ENCODE assay signal across 8 mouse cellular contexts in genomic region chr8:84872309-84872965, GRCm38 (mm10). TPM values are rescaled to one million over a fixed set of nuclear protein-coding genes. Genes with fewer than 3 reads are reported as not detected.
DNase-seq lines count a peak whose midpoint lies in the region; ATAC-seq and TF ChIP-seq lines count a peak whose summit lies in the region.

No protein-coding gene starts in this region.

- intact Hi-C loops in left cerebral cortex, adult 2 months (cut with DNase I), result no loop called here
- intact Hi-C loops in left cerebral cortex, postnatal 36 days (cut with DNase I), result no loop called here
- intact Hi-C loops in left cerebral cortex, postnatal 14 days (cut with DNase I), result no loop called here

- no peak overlapping the region for H3K27ac ChIP-seq in left cerebral cortex, adult 2 months
- no peak overlapping the region for H3K27ac ChIP-seq in lung, embryonic 16.5 days (ENCODE audit: low read length)
- no peak overlapping the region for H3K27ac ChIP-seq in olfactory bulb, adult 2 months (ENCODE audit: insufficient read depth, low read depth, low read length)

- no peak for DNase-seq in left cerebral cortex, adult 2 months (ENCODE audit: extremely low spot score in 1 of 2, low spot score in 2 of 2)
- DNase-seq in left cerebral cortex, postnatal 36 days (ENCODE audit: low spot score in 2 of 2), result no peak
- peak; percentile 32 to 42 for DNase-seq in cerebellum, postnatal 25 days
- peak; percentile 29 to 38 for DNase-seq in kidney, adult 8-10 months
- DNase-seq in left cerebral cortex, postnatal 14 days (ENCODE audit: low spot score in 2 of 2), result no peak

- peak overlapping the region; percentile 99 for H3K4me2 ChIP-seq in lung, embryonic 16.5 days (ENCODE audit: low read depth, low read length)

- peak overlapping the region; percentile 46 for H3K4me3 ChIP-seq in left cerebral cortex, adult 2 months
- H3K4me3 ChIP-seq in lung, embryonic 16.5 days (ENCODE audit: low read length), result peak overlapping the region; percentile 57
- peak overlapping the region; percentile 51 for H3K4me3 ChIP-seq in olfactory bulb, adult 2 months (ENCODE audit: insufficient read depth, low read depth, low read length)

- no peak for TF ChIP-seq POLR2A in olfactory bulb, adult 2 months (IDR thresholded peaks at IDR 0.05; ENCODE audit: insufficient read depth, low read depth, low read length)

- TF ChIP-seq CTCF in left cerebral cortex, adult 2 months (IDR thresholded peaks at IDR 0.05), result no peak
- no peak for TF ChIP-seq CTCF in olfactory bulb, adult 2 months (IDR thresholded peaks at IDR 0.05; ENCODE audit: insufficient read depth, low read depth, low read length)

- 2% methylated on average over 48 of the region's 54 CpGs for WGBS in lung, embryonic 16.5 days
- WGBS in olfactory bulb, adult 2 months, result 6% methylated on average over 54 of the region's 54 CpGs

- H3K36me3 ChIP-seq in lung, embryonic 16.5 days (ENCODE audit: control insufficient read depth, insufficient read depth, low read length), result peaks cover 12% of the 10 kb centered on the region

- peak; percentile 34 for ATAC-seq in granulocyte monocyte progenitor cell, adult 5-6 weeks (replicated peaks; ENCODE audit: poor library complexity, severe bottlenecking)
- peak; percentile 65 for ATAC-seq in lung, embryonic 16.5 days (ENCODE audit: low read depth)

- H3K9ac ChIP-seq in lung, embryonic 16.5 days (ENCODE audit: low read length), result peak overlapping the region; percentile 75

- H3K4me1 ChIP-seq in lung, embryonic 16.5 days (replicated peaks; ENCODE audit: control insufficient read depth, insufficient read depth, low read length), result peaks cover 11% of the 10 kb centered on the region
- H3K4me1 ChIP-seq in olfactory bulb, adult 2 months (ENCODE audit: control insufficient read depth, insufficient read depth, low read length), result peaks cover 12% of the 10 kb centered on the region

- H3K27me3 ChIP-seq in lung, embryonic 16.5 days (ENCODE audit: control insufficient read depth, insufficient read depth, low read depth, low read length), result no peaks in the 10 kb centered on the region

- no peaks in the 10 kb centered on the region for H3K9me3 ChIP-seq in lung, embryonic 16.5 days (ENCODE audit: control insufficient read depth, low read length)

RNA-seq across cellular contexts. Expression of gene Syce2, which starts 0.5 kb away (rescaled TPM):
- total RNA-seq in left cerebral cortex, adult 2 months (2021), result 1 to 10 TPM; 7.8 to 8.0 TPM
- total RNA-seq in left cerebral cortex, postnatal 36 days (2021), result 1 to 10 TPM; 8.3 TPM
- total RNA-seq in granulocyte monocyte progenitor cell, adult 5-6 weeks (2014; fragmentation: Nextera tagmentation), result 172 and 176 TPM in 2 replicates
- 126 and 155 TPM in 2 replicates for total RNA-seq in granulocyte monocyte progenitor cell, adult 5-6 weeks (2017)
- polyA plus RNA-seq in lung, embryonic 16.5 days (2015; fragmentation: Nextera tagmentation; extraction: Ambion mirVana), result 58.7 and 59.6 TPM in 2 replicates
- polyA plus RNA-seq in olfactory bulb, adult 2 months (2012; ENCODE audit: insufficient read depth, insufficient read length, low replicate concordance, missing spikeins), result not detected in 2 replicates
- 10 to 100 TPM; 11.5 to 13.4 TPM for total RNA-seq in left cerebral cortex, postnatal 14 days (2021)

RNA-seq across cellular contexts. Expression of gene Farsa, which starts 15.6 kb away (rescaled TPM):
- 10 to 100 TPM; 49.8 to 50.1 TPM for total RNA-seq in left cerebral cortex, adult 2 months (2021)
- total RNA-seq in left cerebral cortex, postnatal 36 days (2021), result 10 to 100 TPM; 46.2 to 47.8 TPM
- total RNA-seq in granulocyte monocyte progenitor cell, adult 5-6 weeks (2014; fragmentation: Nextera tagmentation), result 90.9 TPM in 2 replicates
- total RNA-seq in granulocyte monocyte progenitor cell, adult 5-6 weeks (2017), result 187 and 190 TPM in 2 replicates
- polyA plus RNA-seq in lung, embryonic 16.5 days (2015; fragmentation: Nextera tagmentation; extraction: Ambion mirVana), result 90.1 and 93.3 TPM in 2 replicates
- not detected in 2 replicates for polyA plus RNA-seq in olfactory bulb, adult 2 months (2012; ENCODE audit: insufficient read depth, insufficient read length, low replicate concordance, missing spikeins)
- total RNA-seq in left cerebral cortex, postnatal 14 days (2021), result 10 to 100 TPM; 50.1 to 51.6 TPM

RNA-seq across cellular contexts. Expression of gene Gcdh, which starts 21.3 kb away (rescaled TPM):
- total RNA-seq in left cerebral cortex, adult 2 months (2021), result 10 to 100 TPM; 35.6 to 44.1 TPM
- total RNA-seq in left cerebral cortex, postnatal 36 days (2021), result 10 to 100 TPM; 29.6 to 42.4 TPM
- total RNA-seq in granulocyte monocyte progenitor cell, adult 5-6 weeks (2014; fragmentation: Nextera tagmentation), result 23.2 and 25.8 TPM in 2 replicates
- total RNA-seq in granulocyte monocyte progenitor cell, adult 5-6 weeks (2017), result 20.1 and 30.3 TPM in 2 replicates
- 36.7 and 37.3 TPM in 2 replicates for polyA plus RNA-seq in lung, embryonic 16.5 days (2015; fragmentation: Nextera tagmentation; extraction: Ambion mirVana)
- not detected in 2 replicates for polyA plus RNA-seq in olfactory bulb, adult 2 months (2012; ENCODE audit: insufficient read depth, insufficient read length, low replicate concordance, missing spikeins)
- total RNA-seq in left cerebral cortex, postnatal 14 days (2021), result 10 to 100 TPM; 36.5 to 38.9 TPM

RNA-seq across cellular contexts. Expression of gene Calr, which starts 25.7 kb away (rescaled TPM):
- 100 to 1,000 TPM; 459 to 496 TPM for total RNA-seq in left cerebral cortex, adult 2 months (2021)
- total RNA-seq in left cerebral cortex, postnatal 36 days (2021), result 100 to 1,000 TPM; 435 to 511 TPM
- 1,333 and 1,645 TPM in 2 replicates for total RNA-seq in granulocyte monocyte progenitor cell, adult 5-6 weeks (2014; fragmentation: Nextera tagmentation)
- 4,572 and 4,672 TPM in 2 replicates for total RNA-seq in granulocyte monocyte progenitor cell, adult 5-6 weeks (2017)
- polyA plus RNA-seq in lung, embryonic 16.5 days (2015; fragmentation: Nextera tagmentation; extraction: Ambion mirVana), result 980 and 996 TPM in 2 replicates
- 225 TPM in 1 of 2 replicates, not detected in the other for polyA plus RNA-seq in olfactory bulb, adult 2 months (2012; ENCODE audit: insufficient read depth, insufficient read length, low replicate concordance, missing spikeins)
- 100 to 1,000 TPM; 495 to 553 TPM for total RNA-seq in left cerebral cortex, postnatal 14 days (2021)

RNA-seq across cellular contexts. Expression of gene Klf1, which starts 29.3 kb away (rescaled TPM):
- under 1 TPM in 1 of 2 experiments, not detected in 1; 0.23 TPM for total RNA-seq in left cerebral cortex, adult 2 months (2021)
- total RNA-seq in left cerebral cortex, postnatal 36 days (2021), result not detected
- total RNA-seq in granulocyte monocyte progenitor cell, adult 5-6 weeks (2014; fragmentation: Nextera tagmentation), result 0.52 and 1.0 TPM in 2 replicates
- 0.43 and 0.72 TPM in 2 replicates for total RNA-seq in granulocyte monocyte progenitor cell, adult 5-6 weeks (2017)
- 1.5 and 4.9 TPM in 2 replicates for polyA plus RNA-seq in lung, embryonic 16.5 days (2015; fragmentation: Nextera tagmentation; extraction: Ambion mirVana)
- polyA plus RNA-seq in olfactory bulb, adult 2 months (2012; ENCODE audit: insufficient read depth, insufficient read length, low replicate concordance, missing spikeins), result not detected in 2 replicates
- total RNA-seq in left cerebral cortex, postnatal 14 days (2021), result not detected

Comparison
In these comparisons a context has a peak if more than half of its experiments do, and no peak if none do; other contexts are left out.
1. DNase-seq: peak in cerebellum, postnatal 25 days (2 of 2) and kidney, adult 8-10 months (2 of 2); none in left cerebral cortex, adult 2 months (0 of 2), left cerebral cortex, postnatal 36 days (0 of 2) and left cerebral cortex, postnatal 14 days (0 of 2).
2. RNA of gene Syce2, which starts 0.5 kb away (total RNA-seq): 126 to 176 TPM in granulocyte monocyte progenitor cell, adult 5-6 weeks; 11.5 to 13.4 TPM in left cerebral cortex, postnatal 14 days, 8.3 TPM in left cerebral cortex, postnatal 36 days and 7.8 to 8.0 TPM in left cerebral cortex, adult 2 months; every median in the first group is over 4 times any median in the second.
3. Peak in every context shown above with its lines, with median percentiles within 50 percentile points of each other: H3K4me3 ChIP-seq.